Mouse (Mus musculus): Measurements from ENCODE around the gene Clic5. TPM values are rescaled to one million over a fixed set of nuclear protein-coding genes. Genes with fewer than 3 reads are reported as not detected.
A peak's percentile ranks its signal among the peaks of the same experiment; 100 is the strongest.

Gene Clic5
- polyA plus RNA-seq, 1 experiment: 26.7 TPM

- 55% methylated on average over 10 of the region's 10 CpGs for WGBS
- no peak for TF ChIP-seq CTCF (IDR thresholded peaks at IDR 0.05; ENCODE audit: extremely low read depth, insufficient read length, insufficient replicate concordance, low read depth, low read length)
- no peak for TF ChIP-seq POLR2A (IDR thresholded peaks at IDR 0.05; ENCODE audit: low read depth, low read length)
These were observed 41.7 kb downstream of the Clic5 start for GRCm38 (mm10) chr17:44230083-44230482.

GRCm38 (mm10) chr17:44239030-44239721 is 50.8 kb downstream of the Clic5 start:
- H3K27ac ChIP-seq (ENCODE audit: insufficient read depth, low read depth, low read length): peak overlapping the region; percentile 88
- H3K4me1 ChIP-seq (ENCODE audit: control insufficient read depth, insufficient read depth, insufficient read length, low read length): peaks cover 14% of the 10 kb centered on the region; the same call in 1 of the 2 replicates
- H3K4me3 ChIP-seq (ENCODE audit: low read depth, low read length): peak overlapping the region; percentile 25
- TF ChIP-seq CTCF (IDR thresholded peaks at IDR 0.05; ENCODE audit: extremely low read depth, insufficient read length, insufficient replicate concordance, low read depth, low read length) (no peak), POLR2A (IDR thresholded peaks at IDR 0.05; ENCODE audit: low read depth, low read length) (peak; percentile 35; the same call in 1 of the 2 replicates)
- no peaks in the 10 kb centered on the region for H3K27me3 ChIP-seq (ENCODE audit: control insufficient read depth, insufficient read depth, low read length)
- peaks cover 23% of the 10 kb centered on the region for H3K36me3 ChIP-seq (ENCODE audit: control insufficient read depth, insufficient read depth, low read length)
- WGBS: 4% methylated on average over 10 of the region's 10 CpGs

More at GRCm38 (mm10) chr17:44230083-44230482, 41.7 kb downstream of the Clic5 start:
- Histone ChIP-seq H3K4me1 (ENCODE audit: control insufficient read depth, insufficient read depth, insufficient read length, low read length) (peaks cover 3% of the 10 kb centered on the region; the same call in 1 of the 2 replicates), H3K27ac (ENCODE audit: insufficient read depth, low read depth, low read length) (no peak overlapping the region), H3K27me3 (ENCODE audit: control insufficient read depth, insufficient read depth, low read length) (no peaks in the 10 kb centered on the region), H3K36me3 (ENCODE audit: control insufficient read depth, insufficient read depth, low read length) (peaks cover 3% of the 10 kb centered on the region; the same call in 1 of the 2 replicates), H3K4me3 (ENCODE audit: low read depth, low read length) (no peak overlapping the region)

GRCm38 (mm10) chr17:44240742-44241141 is 52.4 kb downstream of the Clic5 start:
- Histone ChIP-seq H3K4me3 (ENCODE audit: low read depth, low read length) (no peak overlapping the region), H3K36me3 (ENCODE audit: control insufficient read depth, insufficient read depth, low read length) (peaks cover 27% of the 10 kb centered on the region), H3K27ac (ENCODE audit: insufficient read depth, low read depth, low read length) (no peak overlapping the region), H3K27me3 (ENCODE audit: control insufficient read depth, insufficient read depth, low read length) (no peaks in the 10 kb centered on the region), H3K4me1 (ENCODE audit: control insufficient read depth, insufficient read depth, insufficient read length, low read length) (peaks cover 14% of the 10 kb centered on the region; the same call in 1 of the 2 replicates)
- WGBS: 97% methylated on average over 2 of the region's 2 CpGs
- no peak for TF ChIP-seq POLR2A (IDR thresholded peaks at IDR 0.05; ENCODE audit: low read depth, low read length)
- TF ChIP-seq CTCF (IDR thresholded peaks at IDR 0.05; ENCODE audit: extremely low read depth, insufficient read length, insufficient replicate concordance, low read depth, low read length): peak; percentile 41; the same call in 1 of the 2 replicates

GRCm38 (mm10) chr17:44244096-44244495 is 55.7 kb downstream of the Clic5 start:
- Histone ChIP-seq H3K4me1 (ENCODE audit: control insufficient read depth, insufficient read depth, insufficient read length, low read length) (peaks cover 4% of the 10 kb centered on the region; the same call in 1 of the 2 replicates), H3K27ac (ENCODE audit: insufficient read depth, low read depth, low read length) (no peak overlapping the region), H3K4me3 (ENCODE audit: low read depth, low read length) (no peak overlapping the region), H3K27me3 (ENCODE audit: control insufficient read depth, insufficient read depth, low read length) (no peaks in the 10 kb centered on the region), H3K36me3 (ENCODE audit: control insufficient read depth, insufficient read depth, low read length) (peaks cover 25% of the 10 kb centered on the region)
- TF ChIP-seq CTCF (IDR thresholded peaks at IDR 0.05; ENCODE audit: extremely low read depth, insufficient read length, insufficient replicate concordance, low read depth, low read length) (no peak), POLR2A (IDR thresholded peaks at IDR 0.05; ENCODE audit: low read depth, low read length) (no peak)
- 81% methylated on average over 5 of the region's 5 CpGs for WGBS

- TF ChIP-seq POLR2A (IDR thresholded peaks at IDR 0.05; ENCODE audit: low read depth, low read length) (no peak), CTCF (IDR thresholded peaks at IDR 0.05; ENCODE audit: extremely low read depth, insufficient read length, insufficient replicate concordance, low read depth, low read length) (no peak)
- Histone ChIP-seq H3K36me3 (ENCODE audit: control insufficient read depth, insufficient read depth, low read length) (peaks cover 30% of the 10 kb centered on the region), H3K4me1 (ENCODE audit: control insufficient read depth, insufficient read depth, insufficient read length, low read length) (peaks cover 3% of the 10 kb centered on the region; the same call in 1 of the 2 replicates), H3K4me3 (ENCODE audit: low read depth, low read length) (no peak overlapping the region), H3K27ac (ENCODE audit: insufficient read depth, low read depth, low read length) (no peak overlapping the region), H3K27me3 (ENCODE audit: control insufficient read depth, insufficient read depth, low read length) (no peaks in the 10 kb centered on the region)
- 71% methylated on average over 7 of the region's 7 CpGs for WGBS
These were observed 56.2 kb downstream of the Clic5 start for GRCm38 (mm10) chr17:44244625-44245024.

GRCm38 (mm10) chr17:44246153-44246700 is 57.8 kb downstream of the Clic5 start:
- 66% methylated on average over 9 of the region's 9 CpGs for WGBS
- H3K4me3 ChIP-seq (ENCODE audit: low read depth, low read length): no peak overlapping the region
- H3K4me1 ChIP-seq (ENCODE audit: control insufficient read depth, insufficient read depth, insufficient read length, low read length): no peaks in the 10 kb centered on the region
- peaks cover 43% of the 10 kb centered on the region for H3K36me3 ChIP-seq (ENCODE audit: control insufficient read depth, insufficient read depth, low read length)
- H3K27me3 ChIP-seq (ENCODE audit: control insufficient read depth, insufficient read depth, low read length): no peaks in the 10 kb centered on the region
- no peak overlapping the region for H3K27ac ChIP-seq (ENCODE audit: insufficient read depth, low read depth, low read length)
- TF ChIP-seq POLR2A (IDR thresholded peaks at IDR 0.05; ENCODE audit: low read depth, low read length): no peak
- TF ChIP-seq CTCF (IDR thresholded peaks at IDR 0.05; ENCODE audit: extremely low read depth, insufficient read length, insufficient replicate concordance, low read depth, low read length): no peak

GRCm38 (mm10) chr17:44249544-44249943 is 61.2 kb downstream of the Clic5 start:
- 56% methylated on average over 4 of the region's 4 CpGs for WGBS

More at GRCm38 (mm10) chr17:44249544-44249943, 61.2 kb downstream of the Clic5 start:
- Histone ChIP-seq H3K27me3 (ENCODE audit: control insufficient read depth, insufficient read depth, low read length) (no peaks in the 10 kb centered on the region), H3K36me3 (ENCODE audit: control insufficient read depth, insufficient read depth, low read length) (peaks cover 46% of the 10 kb centered on the region), H3K4me1 (ENCODE audit: control insufficient read depth, insufficient read depth, insufficient read length, low read length) (no peaks in the 10 kb centered on the region), H3K4me3 (ENCODE audit: low read depth, low read length) (no peak overlapping the region), H3K27ac (ENCODE audit: insufficient read depth, low read depth, low read length) (no peak overlapping the region)
- no peak for TF ChIP-seq POLR2A (IDR thresholded peaks at IDR 0.05; ENCODE audit: low read depth, low read length)
- TF ChIP-seq CTCF (IDR thresholded peaks at IDR 0.05; ENCODE audit: extremely low read depth, insufficient read length, insufficient replicate concordance, low read depth, low read length): no peak
